Mouse (Mus musculus) stomach, embryonic 15.5 days (tissue): ENCODE results near the gene Dpp9. TPM values are rescaled to one million over a fixed set of nuclear protein-coding genes. Genes with fewer than 3 reads are reported as not detected.

Source experiments
- ATAC-seq: fragments of 200-750 bp; cut with Nextera tagmentation; 2 replicates; pipeline ENCODE4 v1.8.0; 2017; ENCODE audit warnings: low read depth, moderate number of reproducible peaks, moderate TSS enrichment; ENCODE audit not compliant: insufficient read depth, low FRiP score
- H3K27ac ChIP-seq: fragments of 300-500 bp; sonication (generic); 2 replicates; pipeline ENCODE4 v1.5.1; 2015; ENCODE audit warnings: mild to moderate bottlenecking, inconsistent platforms
- H3K27me3 ChIP-seq: fragments of 300-500 bp; sonication (generic); replicated peaks from 2 replicates; pipeline ENCODE4 v1.6.1; 2015; ENCODE audit warnings: inconsistent platforms
- H3K36me3 ChIP-seq: fragments of 300-500 bp; sonication (generic); 2 replicates; pipeline ENCODE4 v1.6.1; 2015; ENCODE audit warnings: inconsistent platforms
- H3K4me1 ChIP-seq: fragments of 300-500 bp; sonication (generic); 2 replicates; pipeline ENCODE4 v1.6.1; 2015; ENCODE audit warnings: inconsistent platforms
- H3K4me2 ChIP-seq: fragments of 300-500 bp; sonication (generic); 2 replicates; pipeline ENCODE4 v1.6.1; 2015; ENCODE audit warnings: mild to moderate bottlenecking, inconsistent platforms
- H3K4me3 ChIP-seq: fragments of 300-500 bp; sonication (generic); replicated peaks from 2 replicates; pipeline ENCODE4 v1.5.1; 2015; ENCODE audit warnings: inconsistent platforms
- H3K9ac ChIP-seq: fragments of 300-500 bp; sonication (generic); 2 replicates; pipeline ENCODE4 v1.6.1; 2015; ENCODE audit warnings: inconsistent platforms
- H3K9me3 ChIP-seq: fragments of 300-500 bp; sonication (generic); 2 replicates; pipeline ENCODE4 v1.6.1; 2016; ENCODE audit warnings: inconsistent platforms
- WGBS: fragments of 180-500 bp; shearing (Covaris S2); methylation state at CpG from one replicate; pipeline ENCODE4 v1.1.7; 2015; 5-methylcytosine and 5-hydroxymethylcytosine counted together
- polyA plus RNA-seq: library from polyadenylated mRNA; unstranded; fragments of >200 nt; fragmentation: Nextera tagmentation; extraction: Ambion mirVana; gene quantifications from 2 replicates; pipeline ENCODE4 v1.2.1, GENCODE M21; 2015

Gene Dpp9
- polyA plus RNA-seq, 1 experiment from 2014 or later, result 33.2 TPM

DNA sequence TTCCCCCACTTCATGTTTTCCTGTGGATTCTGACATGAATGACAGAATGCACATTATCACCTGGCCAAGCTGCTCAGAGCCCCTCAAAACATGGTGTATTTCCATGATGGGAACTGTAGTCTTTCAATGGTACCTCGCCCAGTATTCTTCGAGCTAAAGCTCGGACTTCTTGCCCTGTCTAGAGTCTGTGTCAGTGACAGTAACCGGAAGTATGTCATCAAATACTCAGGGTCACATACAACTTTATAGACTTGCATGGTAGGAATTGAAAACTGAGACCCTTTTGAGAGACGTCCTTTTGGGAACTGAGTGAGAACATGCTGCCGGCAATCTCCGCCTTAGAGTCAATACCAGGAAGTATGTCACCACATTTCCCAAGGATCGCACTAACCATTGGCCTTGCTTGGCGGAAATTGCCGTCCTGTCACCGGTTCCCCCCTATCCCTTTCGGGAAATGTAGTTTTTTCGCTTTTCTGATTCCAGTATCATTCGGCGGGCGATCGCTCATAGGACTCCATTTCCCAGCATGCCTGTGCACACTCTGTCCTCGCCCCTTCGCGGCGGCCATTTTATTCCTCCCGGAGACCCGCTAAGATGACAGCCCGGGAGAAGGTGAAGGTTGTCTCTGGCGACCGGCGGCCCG is 37.7 kb upstream of the Dpp9 start, which contains the start of gene Fem1a:
Fem1a (plus strand) TSS at position 572 of the 643 bp plus-strand sequence.
- Histone ChIP-seq H3K4me1 (peaks cover 36% of the 10 kb centered on the region), H3K9me3 (no peaks in the 10 kb centered on the region), H3K36me3 (peaks cover 17% of the 10 kb centered on the region), H3K4me3 (peak within 1 kb of the TSS; percentile 67), H3K9ac (peak within 1 kb of the TSS; percentile 37; the same call in 1 of the 2 replicates), H3K4me2 (peak within 1 kb of the TSS; percentile 96), H3K27me3 (no peaks in the 10 kb centered on the region), H3K27ac (peak within 1 kb of the TSS; percentile 93)
- ATAC-seq, result peak; percentile 92
- 0% methylated on average over 28 of the region's 28 CpGs for WGBS

DNA sequence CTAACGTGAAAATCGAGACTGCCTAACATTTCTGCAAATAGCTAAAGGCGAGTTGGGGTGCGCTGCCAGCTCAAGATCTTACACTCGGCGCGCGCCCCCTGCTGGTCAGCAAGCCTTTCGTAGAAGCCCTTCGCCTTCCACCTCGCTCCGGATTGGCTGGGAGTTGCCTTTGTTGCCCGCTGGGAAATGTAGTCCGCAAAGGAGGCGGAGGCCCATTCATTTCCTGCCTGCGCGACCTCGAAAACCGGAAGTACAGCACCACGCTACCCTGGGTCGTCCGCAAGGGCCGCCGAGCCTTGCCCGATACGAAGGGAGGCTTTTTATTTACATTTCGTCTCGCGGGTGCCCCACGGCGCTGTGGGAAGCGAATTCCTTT is 37.1 kb upstream of the Dpp9 start:
- WGBS, result under 1% methylated on average over 32 of the region's 32 CpGs
- peak; percentile 93 for ATAC-seq
- peaks cover 35% of the 10 kb centered on the region for H3K4me1 ChIP-seq
- H3K4me2 ChIP-seq, result peak overlapping the region; percentile 75
- H3K9me3 ChIP-seq, result no peaks in the 10 kb centered on the region
- peak overlapping the region; percentile 67 for H3K4me3 ChIP-seq
- H3K27ac ChIP-seq, result peak overlapping the region; percentile 93
- H3K9ac ChIP-seq, result no peak overlapping the region; the same call in 1 of the 2 replicates
- H3K36me3 ChIP-seq, result peaks cover 17% of the 10 kb centered on the region
- H3K27me3 ChIP-seq, result no peaks in the 10 kb centered on the region

DNA sequence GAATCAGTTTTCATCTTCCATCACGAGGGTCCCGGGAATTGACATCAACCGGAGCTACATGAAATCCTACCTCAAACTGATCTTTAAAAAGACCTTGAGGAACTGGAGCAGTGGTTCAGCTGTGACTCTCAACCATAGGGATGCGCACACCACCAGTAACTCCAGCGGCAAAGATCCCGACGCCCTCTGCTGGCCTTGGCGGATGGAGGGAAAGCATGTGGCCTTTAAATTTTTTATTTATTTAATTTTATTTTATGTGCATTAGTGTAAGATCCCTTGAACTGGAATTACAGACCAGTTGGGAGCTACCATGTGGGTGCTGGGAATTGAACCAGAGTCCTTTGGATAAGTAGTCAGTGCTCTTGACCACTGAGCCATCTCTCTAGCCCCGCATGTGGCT is 36.7 kb upstream of the Dpp9 start:
- Histone ChIP-seq H3K36me3 (peaks cover 13% of the 10 kb centered on the region), H3K9me3 (no peaks in the 10 kb centered on the region), H3K9ac (no peak overlapping the region), H3K27ac (peak overlapping the region; percentile 64; the same call in 1 of the 2 replicates), H3K27me3 (no peaks in the 10 kb centered on the region), H3K4me3 (peak overlapping the region; percentile 67; the same call in 1 of the 2 replicates), H3K4me1 (peaks cover 35% of the 10 kb centered on the region), H3K4me2 (peak overlapping the region; percentile 43)
- WGBS, result 16% methylated on average over 9 of the region's 9 CpGs
- no peak for ATAC-seq

DNA sequence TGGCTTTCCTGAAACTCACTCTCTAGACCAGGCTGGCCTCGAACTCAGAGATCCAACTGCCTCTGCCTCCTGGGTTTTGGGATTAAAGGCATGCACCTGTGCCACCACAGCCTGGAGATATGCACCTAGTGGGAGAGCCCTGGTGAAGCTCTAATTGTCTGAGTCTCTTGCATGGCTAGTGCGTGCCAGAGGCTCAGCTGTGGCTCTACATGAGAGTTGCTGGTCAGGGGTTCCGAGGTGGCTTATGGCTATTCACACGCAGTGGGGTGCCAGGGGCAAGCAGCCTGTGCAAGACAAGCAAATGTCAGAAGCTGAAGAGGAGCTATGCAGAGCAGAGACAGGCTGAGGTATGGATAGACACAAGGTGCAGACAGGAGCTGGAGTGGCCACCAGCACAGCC is 36.0 kb upstream of the Dpp9 start:
- H3K27ac ChIP-seq, result no peak overlapping the region
- no peak overlapping the region for H3K4me2 ChIP-seq
- peaks cover 11% of the 10 kb centered on the region for H3K36me3 ChIP-seq
- H3K9ac ChIP-seq, result no peak overlapping the region
- 77% methylated on average over 4 of the region's 4 CpGs for WGBS
- no peak overlapping the region for H3K4me3 ChIP-seq
- no peak for ATAC-seq
- H3K27me3 ChIP-seq, result no peaks in the 10 kb centered on the region
- H3K9me3 ChIP-seq, result no peaks in the 10 kb centered on the region
- peaks cover 31% of the 10 kb centered on the region for H3K4me1 ChIP-seq

DNA sequence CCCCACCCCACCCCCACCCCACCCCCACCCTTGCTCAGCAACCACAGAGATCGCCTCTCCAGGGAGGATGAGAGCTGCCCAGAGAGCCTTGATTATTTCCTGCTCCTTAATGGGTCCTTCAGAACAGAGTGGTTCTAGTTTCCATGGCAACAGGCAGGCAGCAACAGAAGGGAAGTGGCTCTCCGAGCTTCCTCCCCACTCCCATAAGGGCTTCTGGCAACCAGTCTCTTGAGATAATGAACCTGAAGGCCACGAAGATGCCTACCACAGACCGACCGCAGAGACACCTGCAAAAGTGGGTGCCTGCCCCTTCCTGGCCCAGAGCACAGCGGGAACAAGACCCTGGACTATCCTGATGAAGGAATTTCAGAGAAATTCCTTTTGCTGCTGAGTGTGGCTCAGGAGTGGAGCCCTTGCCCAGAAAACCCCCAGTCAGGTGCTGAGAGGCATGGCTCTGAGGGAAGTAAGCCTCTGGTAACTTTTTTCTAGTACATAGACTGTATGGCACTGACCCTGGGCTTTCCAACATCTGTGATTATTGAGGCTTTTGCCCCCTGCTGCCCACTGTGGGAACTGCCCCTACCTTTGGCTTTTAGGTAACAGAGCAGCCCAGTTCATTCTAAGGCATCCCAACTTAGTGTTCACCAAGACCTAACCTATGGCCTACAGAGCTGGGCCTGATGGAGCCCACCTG is 32.6 kb upstream of the Dpp9 start:
- ATAC-seq, result no peak
- H3K27me3 ChIP-seq, result no peaks in the 10 kb centered on the region
- no peak overlapping the region for H3K4me3 ChIP-seq
- H3K9me3 ChIP-seq, result no peaks in the 10 kb centered on the region
- H3K9ac ChIP-seq, result no peak overlapping the region
- 20% methylated on average over 6 of the region's 6 CpGs for WGBS
- H3K27ac ChIP-seq, result no peak overlapping the region
- H3K4me2 ChIP-seq, result no peak overlapping the region
- peaks cover 9% of the 10 kb centered on the region; the same call in 1 of the 2 replicates for H3K4me1 ChIP-seq
- H3K36me3 ChIP-seq, result no peaks in the 10 kb centered on the region

DNA sequence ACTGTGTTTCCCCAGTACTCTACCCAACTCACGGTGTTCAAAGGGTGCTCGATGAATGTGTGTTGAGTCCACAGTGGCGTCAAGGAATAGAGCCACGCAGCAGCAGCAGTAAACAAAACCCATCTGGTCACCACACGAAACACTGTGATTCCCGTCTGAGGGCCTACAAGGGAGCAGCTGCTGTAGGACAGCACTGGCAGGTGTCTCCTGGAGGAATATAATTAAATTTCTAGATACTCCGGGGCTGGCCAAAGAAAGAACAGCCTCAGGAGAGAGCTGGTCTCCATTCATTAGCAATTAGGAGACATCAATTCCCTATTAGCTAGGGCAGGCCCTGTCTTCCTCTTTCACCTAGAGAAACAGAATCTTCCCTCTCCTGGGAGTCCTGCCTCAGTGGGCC is 26.9 kb upstream of the Dpp9 start:
- H3K27me3 ChIP-seq, result no peaks in the 10 kb centered on the region; the same call in 1 of the 2 replicates
- no peak overlapping the region for H3K9ac ChIP-seq
- no peaks in the 10 kb centered on the region for H3K9me3 ChIP-seq
- H3K4me2 ChIP-seq, result no peak overlapping the region
- no peak overlapping the region for H3K27ac ChIP-seq
- H3K36me3 ChIP-seq, result no peaks in the 10 kb centered on the region
- WGBS, result 62% methylated on average over 7 of the region's 7 CpGs
- no peak for ATAC-seq
- H3K4me3 ChIP-seq, result no peak overlapping the region
- no peaks in the 10 kb centered on the region for H3K4me1 ChIP-seq

DNA sequence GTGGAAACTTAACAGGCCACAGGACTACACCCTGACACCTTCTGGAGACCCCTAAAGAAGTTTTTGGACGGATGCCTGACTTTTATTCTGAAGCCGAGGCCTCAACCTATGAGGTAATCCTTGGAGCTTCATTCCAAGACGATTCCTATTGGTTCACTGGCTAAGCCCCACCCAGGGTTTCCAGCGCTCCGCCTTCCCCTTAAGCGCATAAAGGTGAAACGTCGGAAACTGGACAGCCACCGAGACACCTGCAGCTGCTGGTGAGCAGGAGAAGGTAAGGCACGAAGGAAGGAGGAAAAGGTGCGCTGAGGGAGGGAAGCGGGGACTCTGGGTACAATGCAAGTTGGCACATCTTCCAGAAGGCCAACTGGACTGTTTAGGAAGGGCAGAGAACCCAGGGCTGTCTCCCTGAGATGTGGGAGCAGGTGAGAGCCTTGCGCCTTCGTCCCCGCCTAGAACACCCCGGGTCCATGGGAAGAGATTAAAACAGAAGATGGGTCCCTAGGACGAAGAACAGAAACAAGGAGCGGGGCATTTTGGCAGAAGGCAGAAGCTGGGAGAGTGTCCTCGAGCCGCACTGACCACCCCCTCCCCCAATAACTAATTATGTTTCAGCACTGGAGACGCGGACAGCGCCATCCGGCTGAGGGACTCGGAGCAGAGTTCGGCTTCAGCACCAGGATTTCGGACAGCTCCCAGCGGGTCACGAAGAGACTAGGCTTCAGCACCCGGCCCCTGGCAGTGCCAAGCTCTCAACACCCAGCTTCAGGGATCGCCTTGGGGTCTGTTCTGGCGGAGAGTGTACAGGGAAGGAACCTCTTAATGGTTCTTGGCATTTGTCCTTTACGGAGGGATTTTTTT is 23.1 kb upstream of the Dpp9 start:
- no peaks in the 10 kb centered on the region; the same call in 1 of the 2 replicates for H3K27me3 ChIP-seq
- no peaks in the 10 kb centered on the region for H3K4me1 ChIP-seq
- no peaks in the 10 kb centered on the region for H3K36me3 ChIP-seq
- no peak overlapping the region for H3K27ac ChIP-seq
- no peak overlapping the region for H3K4me2 ChIP-seq
- no peak overlapping the region for H3K4me3 ChIP-seq
- H3K9me3 ChIP-seq, result no peaks in the 10 kb centered on the region
- whole genome bisulfite sequencing, result 1% methylated on average over 33 of the region's 33 CpGs
- no peak overlapping the region for H3K9ac ChIP-seq
- peak; percentile 65; the same call in 1 of the 2 replicates for ATAC-seq

DNA sequence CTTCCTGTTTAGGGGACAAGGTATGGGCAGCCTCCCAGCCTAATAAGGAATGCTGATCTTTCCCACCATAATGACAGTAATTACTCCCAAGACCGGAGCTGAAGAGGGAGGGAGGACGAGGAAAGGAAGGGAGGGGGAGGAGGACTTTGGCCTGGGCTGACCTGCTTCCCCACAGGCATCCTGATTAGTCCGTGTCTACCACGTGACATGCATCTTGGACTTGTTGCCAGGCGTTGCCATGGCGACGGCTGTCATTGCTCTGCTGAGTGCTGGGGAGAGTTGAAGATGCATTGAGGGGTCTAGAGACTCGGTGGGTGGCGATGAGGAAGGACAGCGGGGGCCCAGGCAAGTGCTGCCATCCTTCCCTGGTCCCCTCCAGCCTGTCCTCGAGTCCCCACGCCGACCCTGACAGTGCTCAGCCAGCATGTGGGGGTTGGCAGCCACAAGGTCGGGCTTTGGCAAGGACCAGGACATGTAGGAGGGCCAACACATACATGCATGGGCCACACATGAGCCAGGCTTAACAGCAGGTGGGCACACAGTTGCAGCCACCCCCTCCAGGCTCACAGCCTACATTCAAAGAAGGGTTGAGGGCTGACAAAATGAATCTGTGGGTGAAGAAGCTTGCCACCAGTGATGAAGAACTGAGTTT is 15.2 kb upstream of the Dpp9 start:
- WGBS, result 4% methylated on average over 14 of the region's 14 CpGs
- ATAC-seq, result no peak; the same call in 1 of the 2 replicates
- no peak overlapping the region for H3K4me3 ChIP-seq
- H3K36me3 ChIP-seq, result no peaks in the 10 kb centered on the region
- no peaks in the 10 kb centered on the region for H3K9me3 ChIP-seq
- H3K27ac ChIP-seq, result no peak overlapping the region
- no peak overlapping the region for H3K9ac ChIP-seq
- no peaks in the 10 kb centered on the region for H3K4me1 ChIP-seq
- no peak overlapping the region for H3K4me2 ChIP-seq
- H3K27me3 ChIP-seq, result no peaks in the 10 kb centered on the region

DNA sequence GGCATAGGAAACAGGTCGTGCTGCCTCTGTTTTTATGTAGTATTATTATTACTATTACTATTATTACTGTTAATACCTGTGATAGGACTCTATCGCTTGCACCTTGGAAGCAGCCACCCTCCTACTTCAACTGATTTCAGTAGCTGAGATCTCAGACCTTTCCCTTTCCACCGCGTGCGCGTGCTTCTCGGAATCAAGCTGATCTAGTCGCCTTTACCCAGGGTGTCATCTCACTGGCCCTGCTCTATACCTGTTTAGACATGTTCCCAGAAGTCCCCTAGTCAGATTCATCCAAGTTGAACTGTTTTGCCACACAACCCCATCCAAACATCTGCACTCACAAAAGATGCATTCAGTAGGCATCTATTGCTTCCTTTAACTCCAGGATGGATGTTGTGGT is 14.7 kb upstream of the Dpp9 start:
- ATAC-seq, result no peak
- Histone ChIP-seq H3K4me2 (no peak overlapping the region), H3K9ac (no peak overlapping the region), H3K9me3 (no peaks in the 10 kb centered on the region), H3K27ac (no peak overlapping the region), H3K27me3 (no peaks in the 10 kb centered on the region), H3K36me3 (no peaks in the 10 kb centered on the region), H3K4me1 (no peaks in the 10 kb centered on the region), H3K4me3 (no peak overlapping the region)
- 48% methylated on average over 8 of the region's 8 CpGs for WGBS

DNA sequence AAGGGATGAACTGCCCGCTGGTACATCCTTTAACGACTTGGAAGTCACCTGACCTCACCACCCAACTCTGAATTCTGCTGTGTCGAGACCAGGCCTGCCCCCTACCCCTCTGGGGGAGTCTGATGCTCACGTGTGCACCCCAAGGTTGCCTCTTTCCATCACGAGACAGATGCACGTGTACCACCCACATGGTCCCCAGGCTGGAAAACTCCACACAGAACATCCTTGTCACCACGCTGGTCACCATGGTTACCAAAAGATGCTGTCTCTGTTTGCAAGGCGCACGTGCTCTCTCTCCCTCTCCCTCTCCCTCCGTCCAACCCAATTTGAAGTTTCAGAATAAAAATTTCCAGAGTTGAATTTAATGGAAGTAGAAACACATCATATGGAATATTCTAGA is 11.2 kb upstream of the Dpp9 start:
- no peak overlapping the region for H3K27ac ChIP-seq
- H3K36me3 ChIP-seq, result no peaks in the 10 kb centered on the region
- no peak for ATAC-seq
- no peaks in the 10 kb centered on the region for H3K9me3 ChIP-seq
- H3K27me3 ChIP-seq, result no peaks in the 10 kb centered on the region
- H3K4me2 ChIP-seq, result no peak overlapping the region
- WGBS, result 58% methylated on average over 10 of the region's 10 CpGs
- H3K4me3 ChIP-seq, result no peak overlapping the region
- no peak overlapping the region for H3K9ac ChIP-seq
- no peaks in the 10 kb centered on the region for H3K4me1 ChIP-seq

DNA sequence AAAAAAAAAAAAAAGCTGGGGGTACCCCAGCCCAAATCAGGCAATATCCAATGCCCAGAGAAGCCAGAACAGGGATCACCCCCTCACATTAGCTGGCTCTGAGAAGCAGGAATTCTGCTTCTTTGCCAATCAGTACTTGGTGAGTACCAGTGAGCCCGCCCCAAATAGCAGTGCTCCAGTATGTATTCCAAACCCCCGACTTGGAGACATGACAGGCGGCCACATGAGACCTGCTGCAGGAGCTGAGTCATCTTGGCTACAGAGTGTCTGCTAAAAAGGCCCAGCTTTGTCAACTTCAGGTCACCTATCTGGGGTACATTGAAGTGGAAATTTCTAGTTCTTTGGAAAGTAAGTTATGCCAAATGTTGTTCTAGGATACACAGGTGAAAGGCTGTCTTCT is 7.9 kb upstream of the Dpp9 start:
- H3K9ac ChIP-seq, result no peak overlapping the region

More for the DNA sequence above, 7.9 kb upstream of the Dpp9 start:
- Histone ChIP-seq H3K4me2 (no peak overlapping the region), H3K27ac (no peak overlapping the region), H3K36me3 (no peaks in the 10 kb centered on the region), H3K4me3 (no peak overlapping the region), H3K27me3 (no peaks in the 10 kb centered on the region), H3K4me1 (no peaks in the 10 kb centered on the region), H3K9me3 (no peaks in the 10 kb centered on the region)
- no peak for ATAC-seq
- 70% methylated on average over 3 of the region's 3 CpGs for WGBS
